Mouse (Mus musculus): ENCODE data around the gene Prss48.

DNA sequence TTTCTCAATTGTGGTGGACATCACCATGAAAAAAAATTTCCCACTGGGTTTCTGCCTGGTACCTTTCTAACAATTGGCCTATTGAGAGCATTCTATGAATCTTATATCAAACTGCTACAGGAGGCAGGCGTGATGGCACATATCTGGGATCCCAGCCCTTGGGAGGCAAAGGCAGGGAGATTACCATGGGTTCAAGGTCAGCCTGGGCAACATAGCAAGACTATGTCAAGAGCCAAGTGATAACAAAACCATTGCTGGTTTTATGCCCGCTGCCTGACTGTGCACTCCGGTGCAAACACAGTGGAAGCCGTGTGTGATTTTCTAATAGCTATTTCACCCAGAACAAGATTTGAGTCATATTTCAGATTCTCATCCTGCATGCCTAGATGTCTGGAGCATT lies 51.4 kb downstream of the Prss48 start:
- TF ChIP-seq POLR2A (IDR thresholded peaks at IDR 0.05; ENCODE audit: insufficient read depth, low read depth, low read length) (no peak), EP300 (IDR thresholded peaks at IDR 0.05; ENCODE audit: insufficient read depth, low read depth, low read length) (no peak), CTCF (IDR thresholded peaks at IDR 0.05) (no peak)
